ENCODE assay signal across 8 mouse cellular contexts in the genomic region with DNA sequence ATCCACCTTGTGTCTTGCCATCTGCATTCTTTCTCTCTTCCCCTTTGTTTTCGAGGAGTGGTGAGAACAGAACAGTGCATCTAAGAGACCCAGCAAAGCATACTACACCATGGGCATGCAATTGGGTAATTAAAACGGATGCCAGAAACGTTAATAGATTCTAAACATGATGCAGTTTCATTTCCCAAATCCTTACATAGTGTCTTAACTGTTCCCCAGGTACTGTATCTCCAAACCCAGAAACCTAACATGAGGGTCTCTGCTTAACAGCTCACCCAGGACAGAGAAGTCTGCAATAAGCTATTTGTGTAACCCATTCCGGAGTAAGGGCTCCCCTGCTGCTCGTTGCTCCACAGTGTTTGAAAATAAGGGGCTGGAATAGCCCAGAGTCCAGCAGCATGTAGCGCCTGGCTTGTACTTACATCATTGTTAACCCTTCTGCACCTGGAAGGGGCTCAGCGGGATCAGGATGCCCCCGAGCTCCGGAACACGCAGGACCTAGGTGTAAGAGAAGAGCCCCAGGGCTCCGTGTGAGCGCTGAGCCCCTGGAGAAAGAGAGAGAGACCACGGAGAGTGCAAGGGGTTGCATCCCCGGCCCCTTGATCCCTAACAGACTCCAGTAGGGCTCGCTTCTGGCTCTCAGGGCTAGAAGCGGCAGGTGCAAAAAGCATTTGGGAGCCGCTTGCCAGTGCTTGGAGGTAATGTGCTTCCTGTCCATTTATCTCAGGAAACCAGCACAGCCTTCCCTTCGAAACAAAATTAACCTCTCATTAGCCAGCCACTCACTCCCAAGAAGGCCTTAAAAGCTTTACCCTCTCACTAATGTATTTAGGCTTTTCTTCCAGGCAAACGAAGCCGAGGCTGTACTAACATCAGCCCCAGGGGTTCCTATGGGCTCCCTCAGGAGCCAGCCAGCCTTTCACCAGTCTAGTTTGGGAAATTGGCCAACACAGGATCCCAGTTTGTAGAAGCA. TPM values are rescaled to one million over a fixed set of nuclear protein-coding genes. Genes with fewer than 3 reads are reported as not detected.
DNase-seq lines count a peak whose midpoint lies in the region; ATAC-seq lines count a peak whose summit lies in the region.

No protein-coding gene starts in this region.

- H3K4me3 ChIP-seq in lung, embryonic 15.5 days = peak overlapping the region; percentile 53
- H3K4me3 ChIP-seq in embryonic facial prominence, embryonic 14.5 days (ENCODE audit: low read depth, low read length) = peak overlapping the region; percentile 58
- peak overlapping the region; percentile 25 for H3K4me3 ChIP-seq in liver, embryonic 15.5 days (replicated peaks)

- H3K9ac ChIP-seq in lung, embryonic 15.5 days = peak overlapping the region; percentile 45
- peak overlapping the region; percentile 74 for H3K9ac ChIP-seq in embryonic facial prominence, embryonic 14.5 days (ENCODE audit: low read depth, low read length)
- H3K9ac ChIP-seq in liver, embryonic 15.5 days = no peak overlapping the region

- peaks cover 25% of the 10 kb centered on the region for H3K4me1 ChIP-seq in lung, embryonic 15.5 days
- H3K4me1 ChIP-seq in embryonic facial prominence, embryonic 14.5 days (ENCODE audit: control insufficient read depth, insufficient read depth, low read length) = peaks cover 11% of the 10 kb centered on the region
- H3K4me1 ChIP-seq in liver, embryonic 15.5 days (replicated peaks) = peaks cover 15% of the 10 kb centered on the region

- peak overlapping the region; percentile 95 for H3K4me2 ChIP-seq in lung, embryonic 15.5 days
- H3K4me2 ChIP-seq in embryonic facial prominence, embryonic 14.5 days (ENCODE audit: low read depth, low read length) = peak overlapping the region; percentile 90
- H3K4me2 ChIP-seq in liver, embryonic 15.5 days = peak overlapping the region; percentile 67

- H3K27me3 ChIP-seq in lung, embryonic 15.5 days = peaks cover 4% of the 10 kb centered on the region; the same call in 1 of the 2 replicates
- H3K27me3 ChIP-seq in embryonic facial prominence, embryonic 14.5 days (replicated peaks; ENCODE audit: control insufficient read depth, insufficient read depth, low read length) = peaks cover 13% of the 10 kb centered on the region; the same call in 1 of the 2 replicates
- peaks cover 84% of the 10 kb centered on the region for H3K27me3 ChIP-seq in liver, embryonic 15.5 days

- no peaks in the 10 kb centered on the region for H3K36me3 ChIP-seq in lung, embryonic 15.5 days
- no peaks in the 10 kb centered on the region for H3K36me3 ChIP-seq in embryonic facial prominence, embryonic 14.5 days (ENCODE audit: control insufficient read depth, insufficient read depth, low read length)
- no peaks in the 10 kb centered on the region for H3K36me3 ChIP-seq in liver, embryonic 15.5 days (replicated peaks)

- ATAC-seq in lung, embryonic 15.5 days (ENCODE audit: borderline replicate concordance, extremely low read depth, low FRiP score, low TSS enrichment) = no peak
- no peak for ATAC-seq in embryonic facial prominence, embryonic 14.5 days (ENCODE audit: low read depth)
- no peak for ATAC-seq in liver, embryonic 15.5 days (ENCODE audit: insufficient read depth)

- DNase-seq in lung, postnatal 36 days = no peak
- peak; percentile 66 for DNase-seq in embryonic facial prominence, embryonic 14.5 days (ENCODE audit: low spot score)
- DNase-seq in heart, postnatal 10 days = peak; percentile 53 to 54
- DNase-seq in natural killer cell, adult 2 months (ENCODE audit: low spot score in 2 of 2) = no peak
- no peak for DNase-seq in ovary, postnatal 10 days (ENCODE audit: low spot score)
- DNase-seq in spleen, postnatal 10 days (ENCODE audit: low spot score in 2 of 2) = no peak

- H3K9me3 ChIP-seq in lung, embryonic 15.5 days = no peaks in the 10 kb centered on the region
- H3K9me3 ChIP-seq in embryonic facial prominence, embryonic 14.5 days (ENCODE audit: control insufficient read depth, low read length) = no peaks in the 10 kb centered on the region
- H3K9me3 ChIP-seq in liver, embryonic 15.5 days (replicated peaks) = no peaks in the 10 kb centered on the region

- peak overlapping the region; percentile 48 for H3K27ac ChIP-seq in lung, embryonic 15.5 days
- H3K27ac ChIP-seq in embryonic facial prominence, embryonic 14.5 days (replicated peaks; ENCODE audit: low read depth, low read length) = peak overlapping the region; percentile 81
- H3K27ac ChIP-seq in liver, embryonic 15.5 days (replicated peaks) = no peak overlapping the region

- intact Hi-C loops in heart, postnatal 10 days (cut with DNase I) = loop anchor here (10.0 kb wide), 2 partner anchors 835 to 1795 kb away; partner anchors contain the start of gene Lnpep

- WGBS in lung, embryonic 15.5 days = 4% methylated on average over 20 of the region's 20 CpGs
- 1% methylated on average over 20 of the region's 20 CpGs for WGBS in embryonic facial prominence, embryonic 14.5 days
- WGBS in liver, embryonic 15.5 days (ENCODE audit: insufficient replicate concordance) = 2% methylated on average over 20 of the region's 20 CpGs

RNA-seq across cellular contexts. Expression of gene Rgmb, which starts 1.4 kb away (rescaled TPM):
- 13.5 and 14.6 TPM in 2 replicates for polyA plus RNA-seq in lung, embryonic 15.5 days (2015; fragmentation: Nextera tagmentation; extraction: Ambion mirVana)
- 38.5 and 45.2 TPM in 2 replicates for polyA plus RNA-seq in embryonic facial prominence, embryonic 14.5 days (2014; fragmentation: Nextera tagmentation; extraction: Ambion mirVana)
- total RNA-seq in heart, postnatal 10 days (2021) = 10 to 100 TPM; 25.8 to 26.9 TPM
- 0.97 and 1.0 TPM in 2 replicates for polyA plus RNA-seq in liver, embryonic 15.5 days (2015; fragmentation: Nextera tagmentation; extraction: Ambion mirVana)

Comparison
In these comparisons a context has a peak if more than half of its experiments do, and no peak if none do; other contexts are left out.
1. DNase-seq: peak in embryonic facial prominence, embryonic 14.5 days (single experiment) and heart, postnatal 10 days (2 of 2); none in lung, postnatal 36 days (single experiment), natural killer cell, adult 2 months (0 of 2), ovary, postnatal 10 days (single experiment) and spleen, postnatal 10 days (0 of 2).
2. Peak in every context shown above with its lines, with median percentiles within 50 percentile points of each other: H3K4me2 ChIP-seq and H3K4me3 ChIP-seq.